Mouse (Mus musculus) bone marrow, adult 2 months (tissue): ENCODE results near the gene Pola2.

ENCODE experiments used
- CTCF ChIP-seq: fragments of 200-500 bp; IDR thresholded peaks from 2 replicates; pipeline ENCODE4 v1.5.1; 2011; ENCODE audit warnings: low read length, control low read depth; ENCODE audit not compliant: control insufficient read depth, insufficient read depth
- POLR2A ChIP-seq: fragments of 200-500 bp; IDR thresholded peaks from 2 replicates; pipeline ENCODE4 v1.6.1; 2011; ENCODE audit warnings: low read depth, mild to moderate bottlenecking, control low read depth, low read length, borderline replicate concordance; ENCODE audit not compliant: control insufficient read depth

DNA sequence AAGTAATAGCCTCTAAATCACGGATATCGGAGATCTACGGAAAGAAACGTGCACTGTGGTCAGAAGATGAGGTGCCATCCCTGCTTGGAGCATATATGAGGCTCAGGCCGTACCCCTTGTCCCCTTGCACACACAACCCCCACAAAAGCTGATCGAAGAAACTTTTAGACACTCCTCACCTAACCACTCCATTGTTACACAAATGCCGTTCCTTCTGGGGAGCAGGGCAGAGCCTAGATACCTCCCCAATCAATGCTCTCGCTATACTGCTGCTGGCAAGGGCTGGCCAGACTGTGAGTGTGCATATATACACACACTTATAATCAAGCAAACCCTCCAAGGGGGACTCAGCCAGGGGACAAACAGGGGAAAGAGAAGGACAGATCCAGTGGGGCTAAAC, 45.1 kb upstream of the Pola2 start:
- TF ChIP-seq CTCF (no peak), POLR2A (no peak)
